Mouse (Mus musculus) frontal cortex, postnatal 14 days (tissue): Measurements from ENCODE around the gene Ssxb2.
"Not testable (repeated sequence)": the region's sequence is repeated elsewhere in the genome, so short reads cannot be mapped to it uniquely, and the experiment has no call there.

Experiments
- DNase-seq, 2 experiments: peaks; one replicate each; pipeline ENCODE4 v3.0.0; 2022; ENCODE audit warnings: low spot score in 2 of 2

The Ssxb2 gene

GRCm38 (mm10) chrX:8461626-8462025 is at the start of gene Ssxb2:
Gene Ssxb2 (minus strand): TSS chrX:8461726.
- not testable (repeated sequence) for DNase-seq

GRCm38 (mm10) chrX:8413005-8413404 is 48.5 kb downstream of the Ssxb2 start, which contains the start of gene Ssxb1:
Gene Ssxb1 (plus strand): TSS chrX:8413305.
- not testable (repeated sequence) for DNase-seq
